Comparison of ENCODE assay signal across 29 mouse cellular contexts in the genomic region with DNA sequence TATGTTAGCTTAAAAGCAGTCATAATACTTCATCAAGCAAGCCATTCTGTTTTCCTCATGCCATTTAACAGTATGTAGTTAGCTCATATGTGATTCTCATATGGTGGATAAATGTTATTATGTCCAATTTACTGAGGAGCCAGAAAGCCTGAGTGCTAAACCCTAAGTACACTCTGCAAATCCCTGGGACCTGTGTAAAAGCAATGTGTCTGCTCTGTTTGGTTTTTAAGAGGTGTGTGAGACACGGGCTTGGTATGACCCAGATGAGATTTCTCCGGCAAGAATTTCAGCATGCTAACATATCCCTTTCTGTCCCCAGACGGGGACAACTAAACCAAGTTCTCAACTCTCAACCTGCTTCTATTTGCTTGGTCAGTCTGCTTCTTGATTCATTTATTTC.
"Had no signal": no experiment of that assay in that cellular context is flagged by ENCODE, and none has a peak within 500 bp of the region (broad histone marks: within the 10 kb centered on the region; RNA-seq: fewer than 3 reads in every experiment).

No protein-coding gene starts in this region.

- ATAC-seq: forebrain, embryonic 13.5 days; forebrain, embryonic 14.5 days; forebrain, embryonic 15.5 days; forebrain, embryonic 16.5 days; forebrain, postnatal 0 days had no signal

- H3K27me3 ChIP-seq: embryonic facial prominence, embryonic 12.5 days; embryonic facial prominence, embryonic 13.5 days; embryonic facial prominence, embryonic 15.5 days; forebrain, embryonic 12.5 days; forebrain, embryonic 13.5 days; forebrain, embryonic 15.5 days had no signal

- H3K36me3 ChIP-seq: embryonic facial prominence, embryonic 12.5 days; embryonic facial prominence, embryonic 13.5 days; embryonic facial prominence, embryonic 15.5 days; forebrain, embryonic 12.5 days; forebrain, embryonic 15.5 days had no signal

- H3K27ac ChIP-seq: embryonic facial prominence, embryonic 10.5 days; embryonic facial prominence, embryonic 12.5 days; embryonic facial prominence, embryonic 13.5 days; embryonic facial prominence, embryonic 15.5 days; forebrain, embryonic 10.5 days; forebrain, embryonic 12.5 days; forebrain, embryonic 13.5 days; forebrain, embryonic 15.5 days; gastrocnemius, adult 2 months; heart, adult 2 months had no signal

- DNase-seq: cerebellum, adult 2 months; cerebellum, adult 8-10 months; cerebellum, adult 9-10 months; cerebellum, adult 9-11 months; cerebellum, postnatal 10 days; cerebellum, postnatal 14 days; cerebellum, postnatal 25 days; cerebellum, postnatal 36 days; embryo, embryonic 11 days; forebrain, postnatal 0 days; gastrocnemius, adult 2 months; gastrocnemius, postnatal 10 days; gastrocnemius, postnatal 14 days; gastrocnemius, postnatal 25 days; gastrocnemius, postnatal 36 days; heart, adult 11 months; heart, adult 18-20 months; heart, adult 2 months had no signal

- H3K4me1 ChIP-seq: embryonic facial prominence, embryonic 10.5 days; embryonic facial prominence, embryonic 12.5 days; embryonic facial prominence, embryonic 13.5 days; embryonic facial prominence, embryonic 15.5 days; forebrain, embryonic 10.5 days; forebrain, embryonic 12.5 days; forebrain, embryonic 13.5 days; forebrain, embryonic 15.5 days had no signal

- H3K9me3 ChIP-seq: embryonic facial prominence, embryonic 15.5 days; forebrain, embryonic 12.5 days; forebrain, embryonic 13.5 days; forebrain, embryonic 15.5 days had no signal

- H3K9ac ChIP-seq: embryonic facial prominence, embryonic 12.5 days; embryonic facial prominence, embryonic 13.5 days; embryonic facial prominence, embryonic 15.5 days; forebrain, embryonic 12.5 days; forebrain, embryonic 13.5 days; forebrain, embryonic 15.5 days; forebrain, postnatal 0 days had no signal

- H3K4me3 ChIP-seq: embryonic facial prominence, embryonic 10.5 days; embryonic facial prominence, embryonic 12.5 days; embryonic facial prominence, embryonic 13.5 days; embryonic facial prominence, embryonic 15.5 days; erythroblast, embryonic 14.5 days; forebrain, embryonic 10.5 days; forebrain, embryonic 12.5 days; forebrain, embryonic 13.5 days; forebrain, embryonic 15.5 days; gastrocnemius, adult 2 months; heart, adult 2 months had no signal

- H3K4me2 ChIP-seq: embryonic facial prominence, embryonic 12.5 days; embryonic facial prominence, embryonic 13.5 days; embryonic facial prominence, embryonic 15.5 days; forebrain, embryonic 12.5 days; forebrain, embryonic 13.5 days; forebrain, embryonic 15.5 days had no signal
